Mouse (Mus musculus): ENCODE data around the gene Tmem131l. TPM values are rescaled to one million over a fixed set of nuclear protein-coding genes. Genes with fewer than 3 reads are reported as not detected.

Gene Tmem131l
- polyA plus RNA-seq, 1 experiment from 2014 or later: 9.6 TPM

DNA sequence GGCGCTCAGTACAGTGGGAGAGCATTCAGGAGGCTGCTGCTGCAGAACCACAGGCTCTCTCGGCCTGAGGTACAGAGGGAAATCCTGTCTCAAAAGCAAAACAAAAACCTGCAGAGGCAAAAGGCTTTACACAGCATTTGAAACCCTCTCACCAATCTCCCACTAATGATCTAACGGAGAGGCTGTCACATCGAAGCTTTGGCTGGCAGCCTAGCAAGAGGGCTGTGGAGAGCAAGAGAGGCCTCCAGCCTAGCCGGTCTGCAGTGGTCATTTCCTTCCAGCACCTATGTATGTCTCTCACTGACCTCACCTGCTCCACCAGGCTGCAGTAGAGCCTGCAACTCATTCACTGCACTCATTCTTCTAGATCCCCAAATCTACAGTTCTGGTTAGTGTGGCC is 76.3 kb downstream of the Tmem131l start:
- 75% methylated on average over 5 of the region's 5 CpGs for WGBS
- ATAC-seq: no peak
- peaks cover 17% of the 10 kb centered on the region; the same call in 1 of the 2 replicates for H3K36me3 ChIP-seq (ENCODE audit: control insufficient read depth, insufficient read depth)
- no peaks in the 10 kb centered on the region for H3K27me3 ChIP-seq (replicated peaks; ENCODE audit: control insufficient read depth, insufficient read depth, low read length)
- no peaks in the 10 kb centered on the region for H3K9me3 ChIP-seq (ENCODE audit: control insufficient read depth)
- H3K4me1 ChIP-seq (replicated peaks; ENCODE audit: control insufficient read depth, insufficient read depth, low read length): no peaks in the 10 kb centered on the region
- H3K4me3 ChIP-seq (ENCODE audit: low read depth, low read length): no peak overlapping the region
- TF ChIP-seq CTCF (IDR thresholded peaks at IDR 0.05; ENCODE audit: low read depth): no peak
- no peak overlapping the region for H3K4me2 ChIP-seq (replicated peaks; ENCODE audit: low read depth)
- no peak overlapping the region for H3K9ac ChIP-seq (ENCODE audit: low read depth, low read length)
- no peak overlapping the region for H3K27ac ChIP-seq (ENCODE audit: low read depth, low read length)

- no peaks in the 10 kb centered on the region for H3K4me1 ChIP-seq (replicated peaks; ENCODE audit: control insufficient read depth, insufficient read depth, low read length)
- no peak overlapping the region for H3K4me3 ChIP-seq (ENCODE audit: low read depth, low read length)
- no peak for TF ChIP-seq CTCF (IDR thresholded peaks at IDR 0.05; ENCODE audit: low read depth)
- no peaks in the 10 kb centered on the region for H3K27me3 ChIP-seq (replicated peaks; ENCODE audit: control insufficient read depth, insufficient read depth, low read length)
- H3K36me3 ChIP-seq (ENCODE audit: control insufficient read depth, insufficient read depth): peaks cover 20% of the 10 kb centered on the region; the same call in 1 of the 2 replicates
- ATAC-seq: no peak
- no peak overlapping the region for H3K4me2 ChIP-seq (replicated peaks; ENCODE audit: low read depth)
- H3K27ac ChIP-seq (ENCODE audit: low read depth, low read length): no peak overlapping the region
- no peaks in the 10 kb centered on the region for H3K9me3 ChIP-seq (ENCODE audit: control insufficient read depth)
- H3K9ac ChIP-seq (ENCODE audit: low read depth, low read length): no peak overlapping the region
- WGBS: 55% methylated on average over 3 of the region's 3 CpGs
Measured at GRCm38 (mm10) chr3:83962571-83962970, 77.4 kb downstream of the Tmem131l start.

DNA sequence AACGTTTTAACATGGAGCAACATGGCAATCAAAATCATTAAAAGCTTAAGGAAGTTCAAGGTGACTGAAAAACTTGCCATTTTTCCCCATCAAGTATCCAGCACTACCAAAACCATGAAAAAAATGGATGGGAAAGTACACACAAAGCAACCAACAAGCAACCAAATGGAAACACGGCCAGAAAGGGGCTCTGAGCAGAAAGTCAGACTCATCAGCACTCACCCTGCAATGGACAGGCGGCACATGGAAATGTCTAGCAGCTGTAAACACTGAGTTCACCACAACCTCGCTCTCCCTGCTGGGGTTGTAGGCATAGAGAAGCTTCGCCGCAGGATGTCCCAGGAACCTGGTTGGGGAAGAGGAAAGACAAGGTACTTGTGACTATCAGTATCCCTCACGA is 77.9 kb downstream of the Tmem131l start:
- Histone ChIP-seq H3K27ac (ENCODE audit: low read depth, low read length) (no peak overlapping the region), H3K4me1 (replicated peaks; ENCODE audit: control insufficient read depth, insufficient read depth, low read length) (no peaks in the 10 kb centered on the region), H3K9me3 (ENCODE audit: control insufficient read depth) (no peaks in the 10 kb centered on the region), H3K9ac (ENCODE audit: low read depth, low read length) (no peak overlapping the region), H3K27me3 (replicated peaks; ENCODE audit: control insufficient read depth, insufficient read depth, low read length) (no peaks in the 10 kb centered on the region), H3K4me2 (replicated peaks; ENCODE audit: low read depth) (no peak overlapping the region), H3K4me3 (ENCODE audit: low read depth, low read length) (no peak overlapping the region), H3K36me3 (ENCODE audit: control insufficient read depth, insufficient read depth) (peaks cover 25% of the 10 kb centered on the region; the same call in 1 of the 2 replicates)
- TF ChIP-seq CTCF (IDR thresholded peaks at IDR 0.05; ENCODE audit: low read depth): no peak
- 87% methylated on average over 7 of the region's 7 CpGs for WGBS
- ATAC-seq: no peak

DNA sequence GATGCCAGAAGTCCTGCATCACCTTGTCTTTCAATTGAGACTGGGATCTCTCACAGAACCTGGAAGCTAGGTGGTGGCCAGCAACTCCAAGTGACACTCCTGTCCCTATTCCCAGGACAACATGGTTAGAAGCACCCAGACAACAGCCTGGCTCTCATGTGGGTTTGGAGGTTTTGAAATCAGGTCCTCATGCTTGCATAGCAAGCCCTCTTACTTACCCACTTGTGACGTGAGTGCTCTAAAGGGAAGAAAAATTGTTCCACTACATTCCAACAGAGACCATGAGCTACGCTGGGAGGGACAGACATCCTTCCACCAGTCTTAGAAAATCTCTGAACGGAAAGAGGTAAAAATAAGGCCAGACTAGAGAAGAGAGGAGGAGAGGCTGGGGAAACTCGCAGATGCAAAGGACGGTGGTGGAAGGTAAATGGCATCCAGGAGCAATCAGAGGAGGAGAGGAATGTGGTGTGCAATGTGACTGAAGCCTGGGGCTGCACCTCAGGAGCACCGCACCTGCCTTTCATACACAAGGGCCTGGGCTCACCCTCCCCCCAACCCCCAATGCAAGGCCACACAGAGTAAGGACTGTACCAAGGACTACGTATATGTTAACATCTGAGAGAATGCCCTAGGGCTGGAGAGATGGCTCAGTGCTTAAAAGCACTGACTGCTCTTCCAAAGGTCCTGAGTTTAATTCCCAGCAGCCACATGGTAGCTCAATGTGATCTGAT is 80.9 kb downstream of the Tmem131l start:
- Histone ChIP-seq H3K9me3 (ENCODE audit: control insufficient read depth) (no peaks in the 10 kb centered on the region), H3K36me3 (ENCODE audit: control insufficient read depth, insufficient read depth) (peaks cover 27% of the 10 kb centered on the region; the same call in 1 of the 2 replicates), H3K4me3 (ENCODE audit: low read depth, low read length) (no peak overlapping the region), H3K9ac (ENCODE audit: low read depth, low read length) (no peak overlapping the region), H3K27ac (ENCODE audit: low read depth, low read length) (no peak overlapping the region), H3K27me3 (replicated peaks; ENCODE audit: control insufficient read depth, insufficient read depth, low read length) (no peaks in the 10 kb centered on the region), H3K4me1 (replicated peaks; ENCODE audit: control insufficient read depth, insufficient read depth, low read length) (no peaks in the 10 kb centered on the region), H3K4me2 (replicated peaks; ENCODE audit: low read depth) (no peak overlapping the region)
- no peak for TF ChIP-seq CTCF (IDR thresholded peaks at IDR 0.05; ENCODE audit: low read depth)
- ATAC-seq: no peak
- WGBS: 92% methylated on average over 7 of the region's 7 CpGs

GRCm38 (mm10) chr3:83953879-83954278 is 86.1 kb downstream of the Tmem131l start:
- no peak for ATAC-seq
- Histone ChIP-seq H3K9ac (ENCODE audit: low read depth, low read length) (no peak overlapping the region), H3K4me2 (replicated peaks; ENCODE audit: low read depth) (no peak overlapping the region), H3K27ac (ENCODE audit: low read depth, low read length) (no peak overlapping the region), H3K9me3 (ENCODE audit: control insufficient read depth) (no peaks in the 10 kb centered on the region), H3K4me1 (replicated peaks; ENCODE audit: control insufficient read depth, insufficient read depth, low read length) (no peaks in the 10 kb centered on the region), H3K36me3 (ENCODE audit: control insufficient read depth, insufficient read depth) (peaks cover 12% of the 10 kb centered on the region; the same call in 1 of the 2 replicates), H3K27me3 (replicated peaks; ENCODE audit: control insufficient read depth, insufficient read depth, low read length) (no peaks in the 10 kb centered on the region), H3K4me3 (ENCODE audit: low read depth, low read length) (no peak overlapping the region)
- 71% methylated on average over 8 of the region's 8 CpGs for WGBS
- TF ChIP-seq CTCF (IDR thresholded peaks at IDR 0.05; ENCODE audit: low read depth): no peak

DNA sequence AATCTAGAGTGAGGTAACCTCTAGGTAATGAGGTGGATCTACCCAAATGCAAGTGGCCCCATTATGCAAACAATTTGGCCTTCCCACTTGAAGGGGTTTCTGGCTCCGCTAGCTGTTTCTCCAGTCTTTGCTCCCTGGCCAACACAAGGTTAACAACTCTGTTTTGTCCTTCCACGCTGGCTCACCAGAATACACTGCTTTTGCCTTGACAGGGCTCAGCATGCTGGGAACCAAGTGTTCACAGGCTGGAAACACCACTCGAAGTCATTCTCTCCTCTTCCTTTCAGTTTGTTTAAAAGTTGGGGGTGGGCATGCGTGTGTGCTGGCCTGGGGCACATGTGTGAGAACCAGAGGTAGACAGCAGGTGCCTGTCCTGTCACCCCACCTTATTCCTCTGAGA is 91.2 kb downstream of the Tmem131l start:
- H3K27ac ChIP-seq (ENCODE audit: low read depth, low read length): no peak overlapping the region
- WGBS: 67% methylated on average over 4 of the region's 4 CpGs
- no peak for TF ChIP-seq CTCF (IDR thresholded peaks at IDR 0.05; ENCODE audit: low read depth)
- H3K4me2 ChIP-seq (replicated peaks; ENCODE audit: low read depth): no peak overlapping the region
- H3K9me3 ChIP-seq (ENCODE audit: control insufficient read depth): no peaks in the 10 kb centered on the region
- no peaks in the 10 kb centered on the region for H3K27me3 ChIP-seq (replicated peaks; ENCODE audit: control insufficient read depth, insufficient read depth, low read length)
- no peak for ATAC-seq
- no peaks in the 10 kb centered on the region for H3K36me3 ChIP-seq (ENCODE audit: control insufficient read depth, insufficient read depth)
- no peak overlapping the region for H3K4me3 ChIP-seq (ENCODE audit: low read depth, low read length)
- no peak overlapping the region for H3K9ac ChIP-seq (ENCODE audit: low read depth, low read length)
- H3K4me1 ChIP-seq (replicated peaks; ENCODE audit: control insufficient read depth, insufficient read depth, low read length): no peaks in the 10 kb centered on the region

Measured in intestine, postnatal 0 days (tissue).